Mouse (Mus musculus) layer of hippocampus, adult 18-20 months (tissue): ENCODE results near the gene Gm42688. TPM values are rescaled to one million over a fixed set of nuclear protein-coding genes. Genes with fewer than 3 reads are reported as not detected.
A peak's percentile ranks its signal among the peaks of the same experiment; 100 is the strongest.

Experiments
- DNase-seq, 2 experiments: peaks; one replicate each; pipeline ENCODE4 v3.0.0; 2022; ENCODE audit warnings: low spot score in 2 of 2
- long read RNA-seq: library from polyadenylated mRNA; stranded (forward); transcript quantifications from one replicate; pipeline ENCODE4 v2.0.0, GENCODE M21; 2021
- total RNA-seq, 2 experiments: library from RNA; stranded (reverse); gene quantifications; 2 replicates each; pipeline ENCODE4 v1.2.3; 2021

The Gm42688 gene
- total RNA-seq = 1 to 10 TPM; 6.5 to 7.6 TPM
- long read RNA-seq, partial matches to known transcripts = 8 of 22 reads
- long read RNA-seq, other reads (novel, unspliced or antisense) = 14 of 22 reads

DNA sequence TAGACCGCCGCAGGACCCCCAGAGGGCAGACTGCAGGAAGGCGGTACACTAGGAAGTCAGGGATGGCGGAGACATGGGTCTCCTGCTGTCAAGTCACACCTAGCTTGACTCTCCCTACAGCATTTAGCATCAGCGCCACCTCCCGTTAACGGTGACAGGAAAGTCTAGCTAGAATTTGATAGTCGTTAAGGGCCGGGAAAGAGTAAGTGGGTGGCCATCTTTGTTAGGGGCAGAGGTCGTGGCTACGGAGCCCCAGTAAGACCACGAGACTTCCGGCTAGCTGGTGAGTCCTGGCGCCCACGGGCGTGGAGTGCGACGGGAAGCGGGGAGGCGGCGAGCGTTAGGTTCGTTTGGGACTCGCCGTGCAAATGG is at the start of gene Gm42688, which contains the start of gene Ccdc142:
Gm42688 (plus strand) TSS at position 302 of the 372 bp plus-strand sequence.
Ccdc142 (plus strand) TSS at position 286 of the 372 bp plus-strand sequence.
- DNase-seq = peak; percentile 87 to 95

DNA sequence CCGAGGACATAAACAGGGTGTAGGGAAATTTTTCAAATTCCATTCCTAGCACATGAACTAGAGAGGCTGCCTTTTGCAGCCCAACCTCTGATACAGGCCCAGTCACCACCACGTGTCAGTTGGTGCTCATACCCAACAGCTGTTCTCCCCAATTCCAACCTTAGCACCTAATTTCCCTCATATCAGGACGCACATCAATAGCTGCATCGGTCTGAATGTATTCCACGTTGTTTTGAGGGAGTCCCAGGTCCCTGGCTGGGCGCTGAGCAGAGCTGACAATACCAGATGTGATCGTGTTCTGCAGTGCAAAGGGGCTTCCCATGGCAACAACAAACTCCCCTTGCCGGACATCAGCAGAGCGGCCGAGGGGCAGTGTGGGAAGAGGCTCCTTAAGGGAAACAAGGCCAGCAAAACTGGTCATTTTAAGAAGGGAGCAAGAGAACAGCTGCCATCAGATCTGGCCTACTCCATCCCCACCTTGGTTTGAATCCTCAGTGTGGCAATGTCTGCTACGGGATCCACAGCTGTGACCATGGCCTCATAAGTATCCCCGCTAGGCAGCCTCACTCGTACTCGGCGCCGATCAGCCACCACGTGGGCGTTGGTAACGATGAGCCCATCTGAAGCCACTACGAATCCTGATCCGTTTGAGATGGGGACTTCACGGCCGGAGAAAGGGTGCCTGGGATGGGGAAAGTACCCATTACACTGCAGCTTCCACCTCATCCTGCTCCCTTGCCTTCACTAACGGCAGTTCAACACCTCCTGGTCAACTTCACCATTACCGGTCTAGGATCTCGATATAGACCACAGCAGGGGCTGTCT is 48.1 kb upstream of the Gm42688 start:
- peak in 1 of 2 experiments; percentile 51 for DNase-seq

DNA sequence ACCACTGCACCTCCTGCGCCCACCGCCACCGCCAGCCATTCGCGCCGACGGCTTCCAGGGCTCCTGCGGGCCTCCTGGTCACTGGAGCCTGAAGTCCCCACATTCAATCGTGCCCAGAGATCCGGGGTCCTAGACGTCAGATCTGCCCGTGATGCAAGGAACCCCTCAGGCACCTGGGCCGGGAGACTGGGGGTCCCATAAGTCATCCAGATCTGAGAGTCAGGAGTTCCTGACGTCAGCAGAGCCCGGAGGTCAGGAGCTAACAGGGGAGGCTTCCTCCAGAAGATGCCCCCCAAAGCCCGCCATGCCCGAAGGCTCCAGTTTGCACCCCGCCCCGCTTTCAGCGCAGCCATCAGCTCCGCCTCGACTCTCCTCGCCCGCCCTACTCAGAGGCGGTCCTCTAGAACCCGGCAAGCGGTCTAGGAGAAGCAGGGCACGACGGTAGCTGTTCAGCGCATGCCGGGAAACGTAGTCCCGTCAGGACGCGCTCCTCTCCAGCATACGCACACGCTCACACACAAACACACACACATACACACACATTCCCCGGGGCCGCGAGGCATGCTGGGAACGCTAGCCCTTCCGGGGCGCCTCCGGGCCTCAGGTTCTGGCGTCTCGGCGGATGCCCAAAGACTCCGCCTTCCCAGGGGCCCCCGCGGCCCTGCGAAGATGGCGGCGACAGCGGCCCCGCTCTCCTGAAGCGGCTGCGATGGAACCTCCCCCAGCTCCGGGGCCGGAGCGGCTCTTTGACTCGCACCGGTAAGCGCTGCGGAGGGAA is 47.2 kb upstream of the Gm42688 start, which contains the start of gene Aup1:
Aup1 (plus strand) TSS at position 448 of the 778 bp plus-strand sequence.
- DNase-seq = peak; percentile 97 to 98

DNA sequence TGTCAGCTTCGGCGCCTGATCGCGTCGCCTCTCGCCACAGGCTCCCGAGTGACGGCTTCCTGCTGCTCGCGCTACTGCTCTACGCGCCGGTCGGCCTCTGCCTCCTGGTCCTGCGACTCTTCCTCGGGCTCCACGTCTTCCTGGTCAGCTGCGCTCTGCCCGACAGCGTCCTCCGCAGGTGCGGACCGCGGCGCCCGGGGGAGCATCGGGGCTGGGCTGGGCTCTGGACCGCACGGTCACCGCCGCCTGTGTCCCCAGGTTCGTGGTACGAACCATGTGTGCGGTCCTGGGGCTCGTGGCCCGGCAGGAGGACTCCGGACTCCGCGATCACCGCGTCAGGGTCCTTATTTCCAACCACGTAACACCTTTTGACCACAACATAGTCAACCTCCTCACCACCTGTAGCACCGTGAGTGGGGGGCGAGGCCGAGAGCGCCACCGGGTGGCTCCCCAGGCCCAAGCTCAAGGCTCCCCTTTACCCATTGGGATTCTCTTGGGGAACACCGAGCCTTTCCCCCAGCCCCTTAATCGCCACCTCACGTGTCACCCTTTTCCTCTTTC is 46.5 kb upstream of the Gm42688 start, which contains the start of gene Htra2:
Htra2 (minus strand) TSS at position 403 of the 561 bp plus-strand sequence.
- DNase-seq = peak in 1 of 2 experiments; percentile 34

DNA sequence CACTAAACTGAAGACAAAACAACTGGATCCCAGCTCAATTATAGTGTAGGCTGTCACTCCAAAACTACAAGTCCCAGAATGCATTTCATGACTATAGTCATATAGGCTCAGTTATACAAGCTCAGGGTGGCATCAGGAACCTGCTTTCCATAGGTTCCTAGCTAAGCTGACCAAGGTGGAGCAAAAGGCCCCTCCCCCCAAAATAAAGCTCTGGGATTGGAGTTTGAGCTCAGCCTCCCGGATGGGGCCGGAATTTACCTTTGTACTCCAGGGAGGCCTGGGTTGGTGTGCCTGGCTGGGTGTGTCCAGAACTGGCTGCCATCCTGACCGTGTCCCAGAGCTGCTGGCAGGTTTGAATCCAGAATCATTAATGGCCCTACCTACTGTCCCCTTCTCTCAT is 43.6 kb upstream of the Gm42688 start, which contains the start of gene Dqx1:
Dqx1 (plus strand) TSS at position 55 of the 400 bp plus-strand sequence.
- no peak for DNase-seq

DNA sequence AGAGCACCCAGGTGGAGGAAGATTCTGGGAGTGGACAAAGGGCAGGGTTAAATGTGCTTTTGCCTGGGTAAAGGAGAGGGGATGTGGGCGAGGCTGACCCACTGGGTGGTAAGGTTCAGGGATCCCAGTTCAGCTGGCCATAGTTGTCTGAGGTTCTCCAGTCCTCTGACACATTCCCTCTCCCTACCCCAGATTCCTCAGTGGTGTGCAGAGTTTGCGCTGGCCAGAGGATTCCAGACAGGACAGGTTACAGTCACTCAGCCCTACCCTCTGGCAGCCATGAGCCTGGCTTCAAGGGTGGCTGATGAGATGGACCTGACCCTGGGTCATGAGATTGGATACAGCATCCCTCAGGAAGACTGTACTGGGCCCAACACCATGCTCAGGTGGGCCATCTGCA is 42.7 kb upstream of the Gm42688 start:
- no peak for DNase-seq

DNA sequence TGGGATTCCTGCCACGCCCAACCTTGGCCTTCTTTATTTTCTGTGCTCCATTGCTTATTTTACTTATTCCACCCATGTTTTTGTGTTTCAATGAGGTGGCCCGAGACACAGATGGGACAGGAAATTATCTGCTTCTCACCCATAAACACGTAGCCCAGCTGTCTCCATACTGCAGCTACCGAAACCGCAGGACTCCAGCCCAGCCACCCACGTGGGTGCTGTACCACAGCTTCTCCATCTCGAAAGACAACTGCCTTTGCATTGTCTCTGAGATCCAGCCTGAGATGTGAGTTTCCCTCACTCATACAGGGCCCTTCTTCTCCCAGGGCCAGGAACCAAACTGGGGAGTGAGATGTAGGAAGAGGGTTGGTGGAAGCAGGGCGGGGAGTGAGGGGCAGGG is 35.4 kb upstream of the Gm42688 start:
- DNase-seq = no peak

DNA sequence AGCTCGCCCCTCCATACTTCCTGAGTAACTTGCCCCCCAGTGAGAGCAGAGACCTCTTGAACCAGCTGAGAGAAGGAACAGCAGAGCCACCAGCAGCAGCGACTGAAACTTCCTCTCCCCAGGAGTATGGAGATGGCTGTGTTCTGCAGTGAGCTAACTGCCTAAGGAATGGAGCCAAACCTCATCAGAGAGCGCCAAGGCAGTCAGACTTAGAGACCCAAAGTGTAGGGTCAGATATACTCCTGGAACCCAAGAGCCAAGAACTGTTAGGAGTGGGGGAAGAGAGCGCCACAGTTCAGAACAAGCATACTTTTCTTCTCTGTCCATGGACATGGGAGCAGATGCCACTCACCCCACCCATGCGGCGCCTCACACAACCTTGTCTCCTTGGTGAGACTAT is 35.0 kb upstream of the Gm42688 start:
- DNase-seq = no peak

DNA sequence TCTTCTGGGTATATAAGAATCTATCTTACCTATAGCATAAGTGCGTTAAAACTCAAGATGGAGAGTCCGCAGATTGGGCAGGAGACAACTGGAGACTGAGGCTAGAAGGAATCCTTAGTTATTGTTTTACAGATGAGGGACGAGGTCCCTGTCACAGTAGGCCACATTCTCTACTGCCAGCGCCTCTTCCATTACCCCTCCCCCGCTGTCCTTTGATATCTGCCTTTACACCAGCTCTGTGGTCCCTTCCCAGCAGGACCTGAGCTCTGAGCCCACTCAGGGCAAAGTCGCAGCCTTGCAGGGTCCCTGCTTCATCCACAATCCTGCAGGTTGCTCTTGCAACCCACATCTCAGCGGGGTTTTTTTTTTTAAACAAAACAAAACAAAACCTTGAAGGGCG is 33.2 kb upstream of the Gm42688 start:
- DNase-seq = no peak

DNA sequence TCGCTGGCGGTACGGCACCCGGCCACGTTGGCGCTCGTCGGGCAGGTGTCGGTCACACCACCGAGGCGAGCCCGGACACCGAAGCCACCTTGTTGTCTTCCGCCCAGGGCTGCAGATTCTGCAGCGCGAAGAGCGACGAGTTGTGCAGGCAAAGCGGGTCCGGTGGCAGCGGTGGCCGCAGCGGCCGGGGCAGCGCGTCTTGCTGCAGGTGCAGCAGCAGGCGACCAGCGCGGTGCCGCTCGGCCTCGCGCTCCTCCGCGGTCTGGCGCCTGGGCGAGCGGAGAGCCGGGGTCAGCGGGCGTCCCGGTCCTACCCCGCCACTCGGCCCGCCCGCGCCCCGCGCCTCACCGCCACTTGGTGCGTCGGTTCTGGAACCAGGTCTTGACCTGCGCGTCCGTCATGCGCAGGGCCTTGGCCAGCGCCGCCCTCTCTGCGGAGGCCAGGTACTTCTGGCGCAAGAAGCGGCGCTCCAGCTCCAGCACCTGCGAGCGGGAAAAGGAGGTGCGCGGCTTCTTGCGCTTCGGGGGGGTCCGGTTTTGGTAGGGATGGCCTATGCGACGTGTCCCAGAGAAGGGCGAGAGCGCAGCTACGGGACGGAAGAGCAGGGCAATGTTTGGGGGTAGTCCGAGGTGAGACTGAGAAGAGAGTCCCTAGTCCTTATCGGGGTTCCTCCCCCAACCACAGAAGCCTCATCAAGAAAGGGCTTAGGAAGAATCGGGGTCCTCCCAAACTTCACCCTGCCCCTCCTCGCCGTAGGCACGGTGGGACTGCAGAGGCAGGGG is 32.5 kb upstream of the Gm42688 start:
- no peak for DNase-seq

DNA sequence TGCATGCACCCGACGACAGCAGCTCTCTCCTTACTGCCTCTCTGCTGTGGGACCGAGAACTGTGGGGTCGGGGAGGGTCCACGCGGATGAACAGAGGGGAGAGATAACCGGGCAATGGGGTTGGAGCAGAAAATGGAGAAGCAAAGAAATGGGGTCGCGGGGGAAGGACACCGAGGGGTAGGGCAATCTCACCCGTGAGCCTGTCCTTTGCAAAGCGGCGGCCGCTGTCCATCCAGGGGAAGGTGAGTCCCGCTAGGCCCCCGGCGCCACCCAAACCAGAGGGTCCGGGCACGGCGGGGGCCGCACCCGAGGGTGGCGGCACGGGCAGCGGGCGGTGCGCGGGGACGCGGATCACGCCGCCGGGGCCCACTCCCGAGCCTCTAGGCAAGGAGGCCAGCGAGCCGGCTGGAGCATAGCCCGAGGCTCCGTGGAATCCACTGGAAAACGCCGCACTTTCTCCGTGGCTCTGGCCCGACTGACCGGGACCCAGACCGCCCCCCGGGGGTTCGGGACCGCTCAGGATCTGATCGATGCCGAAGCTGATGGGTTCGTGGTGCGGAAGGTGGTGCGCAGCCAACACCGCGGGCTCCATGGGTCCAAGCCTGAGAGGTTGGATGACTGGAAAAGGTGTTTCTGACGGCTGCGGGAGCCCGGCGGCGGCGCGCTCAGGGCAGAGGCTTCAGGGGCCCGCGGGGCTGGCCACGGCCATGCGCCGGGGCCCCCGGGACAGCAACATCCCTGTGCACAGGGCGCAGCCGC is 31.8 kb upstream of the Gm42688 start:
- no peak for DNase-seq

DNA sequence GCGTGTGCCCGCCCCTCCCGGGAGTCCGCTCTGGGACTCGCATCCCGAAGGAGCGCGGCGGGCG is 31.3 kb upstream of the Gm42688 start, which contains the start of gene Tlx2:
Tlx2 (minus strand) TSS at position 47 of the 64 bp plus-strand sequence.
- no peak for DNase-seq

DNA sequence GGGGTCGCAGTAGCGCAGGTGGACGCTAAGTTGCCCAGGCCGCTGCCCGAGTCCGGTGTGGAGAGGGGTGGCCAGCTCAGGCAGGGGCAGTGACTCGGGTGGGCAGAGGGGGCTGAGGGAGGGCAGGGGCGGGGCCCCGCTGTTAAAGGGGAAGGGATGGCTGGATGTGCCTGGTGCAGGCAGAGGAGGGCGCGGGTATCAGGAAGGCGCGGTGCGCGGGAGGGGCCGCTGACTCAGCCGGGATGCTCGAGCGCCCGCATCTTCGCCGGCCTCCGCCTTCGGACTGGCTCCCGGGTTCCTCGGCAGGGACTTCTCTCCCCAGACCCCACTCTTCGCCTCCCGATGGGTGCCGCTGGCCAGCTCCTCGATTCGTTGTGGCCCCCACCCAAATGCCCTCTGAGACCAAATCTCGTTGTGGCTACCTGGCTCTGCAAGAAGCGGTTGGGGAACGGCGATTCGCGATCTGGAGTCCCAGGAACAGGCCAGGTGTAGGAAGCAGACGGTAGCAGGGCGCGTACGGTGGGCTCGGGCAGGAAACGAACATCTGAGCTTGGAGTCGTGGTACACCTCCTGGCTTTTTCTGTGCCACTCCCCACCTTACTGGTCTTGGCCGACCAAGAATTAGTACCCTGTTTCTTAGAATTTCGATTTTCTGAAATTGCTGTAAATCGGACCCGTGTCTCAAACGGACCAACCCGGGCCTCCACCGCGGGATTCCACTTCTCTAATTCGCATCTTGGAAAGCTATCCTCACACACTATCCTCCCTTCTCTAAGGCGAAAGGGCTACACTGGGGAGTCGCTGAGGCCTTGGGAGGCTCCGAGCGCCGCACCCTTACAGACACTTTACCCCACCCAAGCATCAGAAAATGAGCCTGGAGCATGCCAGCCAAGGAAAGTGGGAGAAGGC is 30.9 kb upstream of the Gm42688 start:
- peak in 1 of 2 experiments; percentile 25 for DNase-seq

DNA sequence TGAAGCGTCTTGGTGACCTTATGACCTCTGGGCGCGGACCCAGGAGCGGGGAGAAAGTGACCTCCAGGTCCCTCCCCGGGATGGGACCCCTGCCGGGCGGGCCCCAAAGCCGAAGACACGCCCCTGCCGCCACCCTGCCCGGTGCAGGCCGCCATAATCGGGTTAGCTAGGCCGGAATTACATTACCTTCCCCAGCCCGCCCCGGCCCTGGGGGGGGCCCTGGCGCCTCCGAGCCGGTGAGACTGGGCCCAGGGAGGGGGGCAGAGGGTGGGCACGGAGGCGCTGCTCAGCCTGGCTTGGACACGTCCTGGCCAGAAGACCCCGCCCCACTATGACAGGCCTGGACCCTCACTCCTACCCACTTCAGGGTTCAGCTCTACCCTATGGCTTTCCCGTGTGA is 30.2 kb upstream of the Gm42688 start:
- DNase-seq = no peak

DNA sequence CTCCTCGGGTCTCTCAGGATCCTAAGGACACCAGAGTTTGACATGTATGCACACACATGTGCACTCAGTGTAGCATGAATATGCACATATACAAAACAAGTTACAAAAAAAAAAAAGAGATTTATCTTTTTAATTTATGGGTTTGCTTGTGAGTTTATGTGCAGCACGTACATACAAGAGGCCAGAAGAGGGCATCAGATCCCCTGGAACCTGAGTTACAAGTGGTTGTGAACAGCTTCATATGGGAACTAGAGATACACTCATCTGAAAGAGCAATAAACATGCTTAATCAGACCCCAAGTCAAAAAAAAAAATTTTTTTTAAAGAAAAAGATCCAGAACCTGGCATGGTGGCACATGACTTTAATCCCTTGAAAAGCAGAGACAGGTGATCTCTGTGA is 26.4 kb upstream of the Gm42688 start:
- DNase-seq = no peak

DNA sequence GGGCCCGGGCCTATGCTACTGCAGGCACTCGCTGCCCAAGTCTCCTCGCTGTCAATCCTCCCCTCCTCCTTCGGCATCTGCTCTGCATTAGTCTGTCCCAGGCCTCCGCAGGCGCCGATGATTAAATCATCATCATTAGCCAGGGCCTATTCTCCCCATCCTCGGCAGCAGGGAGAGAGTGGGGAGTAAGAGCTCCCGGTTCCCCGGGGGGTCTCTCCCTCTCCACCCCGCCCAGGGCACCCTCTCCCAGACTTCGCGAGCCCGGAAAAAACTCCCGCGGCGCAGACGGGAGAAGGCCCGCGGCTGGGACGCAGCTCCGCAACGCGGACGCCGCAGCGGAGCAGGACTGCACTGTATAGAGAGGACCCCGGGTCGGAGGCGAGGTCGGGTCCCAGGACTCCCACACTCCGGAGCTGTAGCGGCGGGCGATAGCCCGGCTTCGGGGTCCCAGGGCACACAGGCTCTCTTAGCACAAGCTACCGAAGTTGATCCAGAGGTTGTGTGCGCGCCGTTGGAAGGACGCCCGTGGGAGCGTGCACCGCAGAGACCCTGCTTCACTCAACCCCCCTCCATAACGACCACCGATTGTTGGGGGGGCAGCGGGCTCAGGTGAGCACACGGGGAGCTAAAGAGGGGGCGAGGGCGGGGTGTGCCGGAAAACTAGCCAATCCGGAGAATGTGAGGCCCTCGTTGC is 23.6 kb upstream of the Gm42688 start, which contains the start of gene Pcgf1:
Pcgf1 (plus strand) TSS at position 240 of the 694 bp plus-strand sequence.
- DNase-seq = peak; percentile 45 to 60

DNA sequence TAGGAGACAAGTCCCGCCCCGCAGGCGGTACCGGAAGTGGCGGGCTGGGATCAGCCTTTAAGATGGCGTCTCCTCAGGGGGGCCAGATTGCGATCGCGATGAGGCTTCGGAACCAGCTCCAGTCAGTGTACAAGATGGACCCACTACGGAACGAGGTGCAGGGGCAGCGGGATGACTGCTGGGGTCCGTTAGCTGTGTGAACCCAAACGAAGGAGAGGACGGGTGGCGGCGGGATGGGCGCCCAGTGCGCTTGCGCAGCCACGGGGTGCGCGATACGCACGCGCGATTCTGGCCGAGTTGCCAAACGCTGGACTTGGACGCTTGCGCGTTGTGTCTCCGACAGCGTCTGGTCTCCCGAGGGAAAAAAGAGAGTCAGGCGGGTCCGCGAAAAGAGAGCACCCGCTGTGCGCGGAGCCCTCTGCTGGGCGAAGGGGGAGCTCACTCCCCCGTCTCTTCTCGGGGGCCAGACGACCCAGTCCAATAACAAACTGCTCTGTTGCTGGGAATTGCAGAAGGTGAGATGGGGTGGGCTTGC is 23.0 kb upstream of the Gm42688 start:
- peak; percentile 97 to 99 for DNase-seq

DNA sequence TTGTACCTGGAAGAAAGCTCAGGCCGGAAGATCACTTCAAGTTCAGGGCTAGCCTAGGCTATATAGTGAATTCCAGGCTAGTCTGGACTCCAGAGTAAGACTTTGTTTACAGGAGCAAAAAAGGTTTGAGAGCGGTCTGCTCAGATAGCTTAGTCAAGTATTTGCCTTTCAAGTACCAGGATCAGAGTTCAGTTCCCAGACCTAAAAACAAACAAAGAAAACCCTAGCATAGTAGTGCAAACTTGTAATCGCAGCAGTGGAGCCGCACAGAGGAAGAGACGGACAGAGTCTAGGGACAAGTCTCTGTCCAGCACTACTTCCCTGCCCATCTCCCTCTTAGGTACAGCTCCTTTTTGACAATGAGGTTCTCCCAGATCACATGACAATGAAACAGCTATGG is 21.2 kb upstream of the Gm42688 start:
- no peak for DNase-seq
